Mouse (Mus musculus): ENCODE measurements around the gene Adamts2.

GRCm38 (mm10) chr11:50725595-50725994 is 123.7 kb downstream of the Adamts2 start:
- TF ChIP-seq POLR2A (IDR thresholded peaks at IDR 0.05; ENCODE audit: insufficient read depth, low read depth, low read length) (no peak), CTCF (IDR thresholded peaks at IDR 0.05) (no peak)
